Mouse (Mus musculus) megakaryocyte, embryonic 14.5 days (primary cell): ENCODE data around the gene Gm42906.

Experiments used
- FLI1 ChIP-seq: IDR thresholded peaks from 2 replicates; pipeline ENCODE4 v1.6.1; 2012; ENCODE audit warnings: low read length, inconsistent platforms, mixed read lengths
- GATA1 ChIP-seq: IDR thresholded peaks from 3 replicates; pipeline ENCODE4 v1.6.1; 2012; ENCODE audit warnings: mixed read lengths, low read length, inconsistent platforms, borderline replicate concordance

- TF ChIP-seq GATA1 (no peak), FLI1 (no peak)
Measured at GRCm38 (mm10) chr5:151053190-151053589, 374.8 kb downstream of the Gm42906 start.
